Mouse (Mus musculus) lung, adult 18-20 months (tissue): Measurements from ENCODE around the gene Veph1.
"Not testable (repeated sequence)": the region's sequence is repeated elsewhere in the genome, so short reads cannot be mapped to it uniquely, and the experiment has no call there.

Source experiments
- DNase-seq, 2 experiments: peaks; one replicate each; pipeline ENCODE4 v3.0.0; 2022; ENCODE audit warnings: mixed read lengths in 2 of 2

Veph1 gene

DNA sequence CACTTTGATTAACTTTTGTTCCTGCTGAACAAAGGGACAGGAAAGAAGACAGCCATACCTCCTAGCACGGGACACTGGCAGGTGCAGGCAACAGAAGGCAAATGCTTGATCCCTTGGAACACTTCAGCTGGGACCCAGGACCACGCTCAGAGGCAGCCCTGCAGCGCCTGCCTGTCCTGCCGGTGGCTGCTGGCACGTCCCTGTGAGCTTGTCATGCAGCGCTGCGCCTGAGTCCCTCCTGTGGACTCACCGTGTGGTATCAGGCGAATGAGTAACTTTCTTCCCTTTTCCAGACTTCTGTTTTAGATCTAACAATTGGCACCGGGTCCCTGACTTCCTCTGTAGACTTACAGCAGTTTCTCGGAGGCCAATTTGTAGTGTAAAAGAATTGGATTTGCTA lies at the start of gene Veph1:
TSS of gene Veph1 (minus strand) at position 293 of the 400 bp plus-strand sequence.
- no peak for DNase-seq

DNA sequence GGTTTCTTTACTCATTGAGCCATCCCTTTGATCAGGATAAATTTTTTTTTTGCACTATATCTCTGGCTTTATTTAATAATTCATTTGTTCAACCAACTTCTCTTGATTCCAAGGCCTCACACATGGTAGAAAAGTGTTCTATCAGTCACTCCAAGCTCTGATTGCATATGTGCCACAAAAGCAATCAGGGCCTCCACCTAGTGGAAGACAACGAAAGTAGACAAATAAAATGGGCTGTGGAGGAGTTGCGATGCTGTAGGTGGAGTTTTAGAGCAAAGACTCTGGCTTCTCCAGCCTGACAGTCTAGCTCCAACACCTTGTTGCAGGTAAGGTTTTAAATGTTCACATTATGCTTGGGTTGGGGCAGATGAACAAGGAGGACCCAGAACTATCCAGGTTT lies 44.1 kb upstream of the Veph1 start:
- no peak for DNase-seq

DNA sequence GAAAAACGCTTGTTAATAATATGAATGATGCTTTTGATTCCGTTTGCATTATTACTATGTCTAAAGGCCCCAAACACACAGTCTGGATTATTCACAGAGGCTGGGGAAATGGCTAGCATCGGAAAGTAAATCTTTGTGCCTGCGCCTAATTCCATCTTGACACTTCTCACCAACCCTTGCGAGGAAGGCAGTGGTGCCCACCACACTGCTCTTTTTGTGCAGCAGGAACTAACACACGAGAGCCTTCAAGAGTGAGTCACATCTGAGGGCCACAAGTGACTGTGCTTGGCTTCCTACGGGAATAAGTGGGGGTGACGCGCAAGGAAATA lies 35.7 kb upstream of the Veph1 start:
- DNase-seq: no peak

DNA sequence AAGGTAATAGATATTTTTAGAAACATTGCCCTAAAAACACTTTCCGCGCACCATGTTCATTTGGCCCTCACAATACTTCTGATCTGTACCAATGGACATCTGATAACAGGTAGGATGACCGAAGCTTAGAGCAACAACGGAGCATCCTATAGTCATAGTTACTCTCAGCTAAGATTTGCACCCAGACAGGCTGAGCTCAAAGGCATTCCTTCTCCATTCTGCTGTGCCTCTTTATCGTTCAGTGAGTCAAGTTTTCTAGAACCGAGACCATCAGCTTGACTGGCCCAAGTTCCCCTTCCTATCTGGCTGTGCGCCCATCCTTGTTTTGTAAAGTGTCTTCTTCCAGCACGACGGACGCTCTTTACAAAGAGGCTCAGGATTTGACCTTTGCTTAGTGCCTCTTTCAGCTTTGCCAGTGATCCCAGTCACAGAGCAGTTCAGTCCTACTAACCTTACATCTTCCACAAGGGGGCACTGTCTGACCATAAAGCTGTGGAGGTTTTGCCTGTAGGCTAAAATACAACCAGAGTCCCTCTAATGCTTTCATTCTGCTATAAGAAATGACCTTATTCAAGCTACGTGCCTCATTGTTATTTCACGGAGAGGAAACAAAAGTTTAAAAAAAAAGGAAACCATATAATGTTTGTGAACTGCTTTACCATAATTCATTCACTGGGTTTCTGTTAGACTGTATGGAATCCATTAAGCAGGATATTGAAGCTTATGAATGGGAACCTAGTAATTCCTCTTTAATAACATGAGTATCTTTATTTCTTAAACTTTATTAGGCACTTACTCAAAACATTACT lies 35.2 kb upstream of the Veph1 start:
- peak; percentile 36 to 58 for DNase-seq

DNA sequence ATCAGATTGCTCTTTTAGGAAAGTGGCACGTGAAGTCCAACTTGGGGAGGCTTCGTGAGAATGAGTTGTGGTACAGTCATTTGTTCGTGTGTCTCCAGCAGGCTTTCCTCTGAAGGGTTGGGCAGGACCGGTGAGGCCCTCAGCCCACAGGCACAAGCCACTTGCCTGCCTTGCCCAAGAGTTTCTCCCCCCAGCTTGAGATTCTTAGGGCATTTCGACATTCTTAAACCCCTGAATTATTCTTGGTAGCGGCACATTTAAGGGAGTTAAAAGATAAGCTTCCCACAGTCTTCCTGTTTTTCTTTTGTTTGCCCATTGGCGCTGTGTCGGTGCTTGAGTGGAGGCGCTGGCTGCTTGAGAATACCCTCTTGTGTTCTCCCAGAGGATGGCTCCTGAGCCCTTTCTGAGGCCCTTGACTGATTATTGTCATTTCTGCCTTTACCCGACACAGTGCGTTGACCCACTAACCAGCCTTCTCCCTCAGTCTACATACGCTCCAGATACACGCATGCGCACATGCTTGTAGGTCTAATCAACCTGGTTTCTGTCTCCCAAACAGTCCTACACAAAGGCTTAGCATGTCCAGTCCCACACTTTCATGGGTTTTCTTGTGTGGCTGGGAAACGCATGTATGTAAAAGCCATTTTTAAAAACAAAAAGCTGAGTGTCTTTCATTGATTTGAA lies 34.4 kb upstream of the Veph1 start:
- peak; percentile 68 to 74 for DNase-seq

DNA sequence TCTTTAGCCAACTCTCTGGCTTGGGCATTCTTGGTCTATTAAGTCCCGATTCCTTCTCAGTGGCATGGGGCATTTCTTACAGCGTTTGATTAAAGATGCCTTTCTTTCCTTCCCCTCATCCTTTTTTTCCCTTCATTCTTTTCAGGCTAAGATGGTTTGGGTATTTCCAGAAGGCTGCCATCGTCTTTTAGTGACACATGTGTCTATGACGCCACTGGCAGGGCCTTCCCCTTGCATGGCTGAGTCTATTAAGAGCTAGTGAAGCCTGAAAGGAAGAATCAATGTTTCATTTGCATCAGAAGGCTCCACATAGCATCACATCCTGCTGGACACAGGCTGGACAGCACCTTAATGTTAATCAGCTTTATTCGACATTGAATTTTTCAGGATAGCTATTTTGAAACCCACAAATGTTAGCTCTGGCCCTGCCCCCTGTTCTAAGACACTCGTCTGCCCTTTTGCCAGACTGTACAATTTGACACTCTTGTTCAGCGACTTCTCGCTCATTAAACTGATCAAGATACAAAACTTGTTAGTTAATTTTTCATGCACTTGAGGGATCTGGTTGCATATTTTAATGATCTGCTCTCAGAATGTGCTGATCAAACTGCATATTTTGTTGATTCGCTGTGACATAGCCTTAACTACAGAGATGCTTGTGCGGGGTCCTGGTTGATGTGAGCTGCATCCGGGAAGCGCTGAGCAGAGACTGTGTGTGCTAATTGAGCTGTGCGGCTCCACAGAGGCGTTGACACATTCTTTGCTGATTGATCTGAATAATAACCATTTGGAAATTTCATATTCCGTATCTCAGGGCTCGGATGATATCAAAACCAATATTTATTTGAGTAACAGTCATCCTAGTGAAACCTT lies 29.6 kb upstream of the Veph1 start:
- DNase-seq: no peak

DNA sequence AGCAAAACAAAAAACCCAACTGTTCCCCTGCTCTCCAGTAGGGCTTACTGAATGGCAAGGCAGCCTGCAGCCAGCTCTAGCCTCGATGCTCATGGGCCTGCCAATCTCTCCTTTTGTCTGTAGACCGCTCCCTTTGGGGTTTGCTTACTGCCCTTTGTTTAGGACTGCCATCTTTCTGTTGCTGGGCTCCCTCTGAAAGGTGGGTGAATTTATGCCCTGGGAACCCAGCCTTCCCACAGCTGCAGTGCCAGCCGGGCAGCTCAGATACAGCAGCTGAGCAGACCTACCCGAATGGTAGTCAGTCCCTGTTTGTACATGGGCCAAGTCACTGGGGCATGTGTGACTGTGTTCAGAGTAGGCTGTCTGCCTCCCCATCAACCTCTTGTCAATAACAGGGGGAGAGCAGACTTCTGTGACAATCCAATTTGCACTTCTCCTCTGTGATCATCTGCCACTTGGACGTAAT lies 28.9 kb upstream of the Veph1 start:
- no peak for DNase-seq

DNA sequence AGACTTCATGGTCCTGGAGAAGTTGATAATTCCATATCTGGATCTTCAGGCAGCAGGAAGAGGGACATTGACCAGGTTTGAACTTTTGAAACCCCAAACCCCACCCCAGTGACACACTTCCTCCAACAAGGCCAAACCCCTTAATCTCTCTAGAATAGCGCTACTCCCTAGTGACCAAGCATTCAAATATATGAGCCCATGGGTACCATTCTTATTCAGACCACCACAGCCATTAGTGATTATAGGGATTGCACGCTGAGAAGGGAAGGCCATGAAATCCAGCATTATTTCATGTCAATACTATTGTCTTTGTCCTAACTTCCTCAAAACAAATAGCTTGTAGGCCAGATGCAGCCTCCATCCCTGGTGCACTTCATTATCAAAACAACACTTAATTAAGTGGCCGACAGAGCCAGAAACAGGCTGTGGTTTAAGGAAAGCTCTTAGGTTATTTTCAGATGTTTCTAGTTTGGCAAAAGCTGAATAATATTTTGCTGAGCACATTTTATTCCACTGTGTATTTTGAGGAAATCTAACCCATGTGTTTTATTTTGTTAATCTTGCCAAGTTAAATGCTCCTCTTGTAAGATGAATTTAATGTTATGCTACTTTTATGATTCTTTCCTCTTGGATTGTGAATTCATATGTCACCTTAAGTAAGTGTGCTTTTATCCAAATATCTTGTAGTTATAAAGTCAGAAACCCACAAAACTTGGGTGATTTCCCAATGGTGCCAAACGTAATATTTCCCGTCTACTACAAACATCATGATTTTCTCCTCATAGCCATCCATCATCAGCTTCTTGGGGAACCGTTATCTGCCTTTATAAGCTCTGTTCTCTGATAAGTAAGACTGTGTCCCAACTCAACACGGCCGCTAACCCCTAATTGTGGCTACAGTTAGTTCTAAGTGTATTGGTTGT lies 18.4 kb upstream of the Veph1 start:
- no peak for DNase-seq

DNA sequence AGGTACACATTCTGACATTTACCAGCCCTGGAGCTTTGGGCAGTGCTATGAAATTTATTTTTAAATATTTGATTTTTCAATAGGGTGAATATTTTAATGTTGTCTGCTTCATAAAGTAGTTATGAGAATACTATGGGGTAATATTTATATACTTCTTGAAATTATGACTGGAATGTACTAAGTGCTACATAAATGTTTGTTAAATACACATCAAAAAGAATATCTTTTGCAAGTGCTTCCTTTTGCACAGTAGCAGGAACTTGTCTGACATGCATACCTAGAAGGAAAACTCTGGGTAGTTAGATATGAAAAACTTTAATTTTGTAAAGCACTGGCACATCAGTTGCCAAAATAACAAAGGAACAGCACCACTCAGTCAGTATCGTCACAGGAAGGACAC lies 13.9 kb upstream of the Veph1 start:
- no peak for DNase-seq

DNA sequence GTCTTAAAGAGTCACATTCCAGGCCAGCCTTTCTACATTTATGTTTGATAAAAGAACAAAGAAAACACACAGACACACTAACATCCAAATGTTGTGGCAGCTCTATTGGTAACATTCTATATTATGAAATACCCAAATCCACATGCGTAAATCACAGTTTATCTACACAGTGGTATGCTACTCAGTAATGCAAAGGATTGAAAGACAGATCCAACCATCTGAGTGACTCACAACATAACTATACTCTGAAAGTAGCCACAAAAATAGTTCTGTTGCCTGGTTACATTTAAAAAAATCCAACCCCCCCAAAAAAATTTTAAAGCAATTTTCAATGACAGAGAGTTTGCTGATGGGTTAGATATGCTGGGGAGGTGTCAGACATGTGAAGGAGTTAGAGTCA lies 12.9 kb upstream of the Veph1 start:
- no peak for DNase-seq

DNA sequence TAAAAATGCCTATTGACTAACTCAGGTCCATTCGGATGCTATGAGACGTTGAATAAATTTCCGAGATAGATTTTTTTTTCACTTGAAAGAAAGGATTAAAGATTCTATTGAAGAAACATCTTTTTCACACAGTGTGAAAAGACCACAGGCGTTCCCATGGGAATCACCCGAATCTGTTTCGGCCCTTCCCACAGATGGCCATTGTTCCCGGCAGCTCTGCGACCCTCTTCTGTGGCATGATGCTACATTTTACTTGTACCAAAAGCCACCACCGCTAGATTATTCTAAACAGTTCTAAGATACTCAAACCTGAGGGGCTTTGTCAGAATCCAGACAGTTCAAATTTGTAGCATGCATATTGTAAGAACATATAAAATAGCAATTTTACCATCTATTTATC lies 1.4 kb downstream of the Veph1 start:
- no peak for DNase-seq

DNA sequence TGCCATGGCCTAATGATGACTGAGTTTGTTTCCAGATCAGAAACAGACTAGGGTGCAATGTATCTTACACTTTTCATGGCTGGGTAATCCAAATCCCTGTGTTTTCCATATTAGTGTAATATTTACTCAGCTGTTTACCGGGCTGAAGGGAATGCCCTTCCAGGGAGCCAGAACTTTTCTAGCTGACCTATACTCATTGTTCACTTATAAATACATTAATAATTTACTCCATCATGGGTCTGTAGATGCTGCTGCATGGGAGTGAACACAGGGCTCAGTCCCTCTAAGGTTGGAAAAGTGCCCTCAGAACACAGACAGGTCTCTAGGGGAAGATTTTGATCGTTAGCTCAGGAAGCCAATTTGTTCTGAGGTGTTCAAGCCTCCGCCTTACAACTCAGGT lies 1.9 kb downstream of the Veph1 start:
- DNase-seq: no peak

DNA sequence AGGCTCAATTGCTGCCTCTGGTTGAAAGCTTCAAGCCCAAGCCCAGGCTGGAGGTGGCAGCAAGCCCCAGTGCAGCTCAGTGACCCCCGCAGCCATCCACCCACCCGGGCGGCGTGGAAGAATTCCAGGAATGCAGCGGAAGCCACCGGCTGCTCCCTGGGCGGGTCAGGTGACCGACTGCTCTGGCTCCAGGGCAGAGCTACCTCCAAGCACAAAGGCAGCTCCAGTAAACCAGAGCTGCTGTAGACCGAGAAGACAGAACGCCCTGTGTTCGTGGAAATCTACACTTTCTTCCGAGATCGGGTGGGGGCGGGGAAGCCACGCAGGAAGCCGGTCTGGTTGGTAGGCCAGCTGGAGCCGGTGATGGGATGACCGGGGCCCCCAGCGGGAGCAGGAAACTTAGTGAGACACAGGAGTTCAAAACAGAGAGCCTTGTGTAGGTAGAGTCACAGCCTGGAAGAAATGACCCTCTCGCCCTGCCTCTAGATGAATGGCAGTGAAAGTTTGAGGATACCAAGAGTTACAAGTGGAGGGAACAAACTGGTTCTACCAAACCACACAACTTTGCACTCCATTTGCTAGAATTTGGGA lies 4.2 kb downstream of the Veph1 start:
- DNase-seq: peak; percentile 49 to 57

DNA sequence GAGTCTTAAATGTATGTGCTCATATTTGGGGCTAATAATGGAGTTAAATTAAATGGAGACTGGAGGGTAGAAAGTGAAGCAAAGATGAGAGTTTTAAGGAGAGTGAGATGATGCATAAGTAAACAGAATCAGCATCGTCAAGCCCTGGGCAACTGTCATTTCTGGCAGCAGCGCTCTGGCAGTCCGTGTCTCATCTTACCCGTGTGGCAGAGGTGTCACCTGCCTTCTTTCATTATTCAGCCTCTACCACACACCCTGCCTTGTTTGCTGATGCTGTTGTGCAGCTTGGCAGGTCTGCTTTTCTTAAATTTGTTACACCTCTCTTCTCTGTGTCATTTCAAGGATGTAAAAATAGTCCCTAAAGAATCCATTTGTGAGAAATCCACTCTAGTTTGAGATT lies 33.4 kb downstream of the Veph1 start:
- no peak for DNase-seq

DNA sequence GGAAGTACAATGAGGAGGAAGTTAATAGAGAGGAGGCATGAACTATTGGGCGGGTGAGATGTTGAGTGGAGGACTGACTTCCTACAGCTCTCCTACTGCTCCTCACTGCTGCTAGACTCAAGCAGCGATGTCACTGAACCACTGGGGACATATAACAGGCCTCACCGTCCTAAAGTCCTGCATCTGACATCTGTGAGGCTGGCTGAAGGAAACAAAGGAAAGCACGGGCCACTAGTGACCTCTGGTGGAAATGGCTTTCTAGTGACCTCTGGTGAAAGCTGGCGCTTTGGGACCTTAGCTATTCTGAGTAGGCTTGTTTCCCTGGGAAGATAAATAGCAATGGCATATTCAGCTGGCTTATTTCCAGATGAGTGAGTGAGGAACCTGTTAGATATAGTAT lies 34.3 kb downstream of the Veph1 start:
- peak in 1 of 2 experiments; percentile 23 for DNase-seq

DNA sequence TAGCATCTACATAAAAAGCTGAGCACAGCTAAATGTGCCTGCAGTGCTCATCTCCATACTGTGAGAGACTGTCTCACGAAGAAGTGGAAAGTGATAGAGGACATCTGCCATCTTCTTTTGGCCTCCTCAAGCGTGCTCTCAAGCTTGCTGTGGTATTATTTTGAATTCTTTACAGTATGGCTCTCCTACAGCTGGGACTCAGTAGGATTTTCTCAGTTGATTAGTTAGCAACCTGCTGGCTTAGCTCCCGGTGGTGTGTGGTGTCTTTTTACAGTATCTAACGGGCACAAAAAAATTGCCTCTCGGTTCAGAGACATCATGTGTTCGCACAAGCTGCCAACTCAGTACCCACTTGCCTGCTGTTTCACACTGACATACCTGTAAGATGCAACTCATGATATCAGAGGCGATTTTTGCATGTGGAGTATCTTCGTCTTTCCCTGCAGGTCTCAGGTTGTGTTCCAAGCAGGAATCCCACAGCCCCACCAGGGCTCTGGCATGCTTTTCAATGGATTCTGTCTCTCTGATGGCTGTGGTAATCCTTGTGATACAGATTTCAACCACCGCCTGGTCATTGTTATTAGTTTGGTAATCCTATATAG lies 42.0 kb downstream of the Veph1 start:
- no peak for DNase-seq

DNA sequence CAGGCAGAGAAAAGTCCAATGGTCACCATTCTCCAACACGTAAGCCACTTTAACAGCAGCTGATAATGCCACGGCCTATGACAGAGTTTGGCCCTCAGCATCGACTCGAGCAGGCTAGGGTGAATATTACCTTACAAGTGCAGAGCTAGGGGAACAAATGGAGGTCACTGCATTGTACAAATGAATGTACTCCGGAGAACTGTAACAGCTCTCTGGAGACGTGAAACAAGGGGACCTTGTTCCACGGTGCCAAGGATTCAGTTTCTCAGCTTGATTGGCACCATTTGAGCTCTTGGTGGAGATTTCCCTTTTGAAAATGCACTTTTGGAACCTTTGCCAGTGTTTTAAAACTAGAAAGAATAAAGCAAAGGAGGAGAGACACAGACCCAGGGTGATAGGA lies 44.8 kb downstream of the Veph1 start:
- no peak for DNase-seq

DNA sequence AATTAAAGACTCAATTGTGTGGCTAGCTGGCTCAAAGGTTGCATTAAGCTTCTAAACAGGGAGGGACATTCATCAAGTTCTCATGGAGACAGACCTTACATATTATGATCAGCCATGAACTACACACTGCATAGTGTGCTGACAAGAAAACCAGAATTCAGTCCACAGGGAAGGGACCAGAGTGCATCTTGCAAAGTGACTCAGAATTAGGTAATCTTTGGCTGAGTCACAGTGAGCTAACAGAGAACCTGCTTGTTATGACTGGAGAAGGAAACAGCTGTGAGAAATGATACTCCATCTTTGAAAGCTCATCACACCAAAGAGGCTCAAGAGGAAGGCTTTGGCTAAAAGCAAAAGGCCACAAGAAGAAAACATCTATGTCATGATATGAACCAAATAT lies 56.2 kb downstream of the Veph1 start:
- no peak for DNase-seq

DNA sequence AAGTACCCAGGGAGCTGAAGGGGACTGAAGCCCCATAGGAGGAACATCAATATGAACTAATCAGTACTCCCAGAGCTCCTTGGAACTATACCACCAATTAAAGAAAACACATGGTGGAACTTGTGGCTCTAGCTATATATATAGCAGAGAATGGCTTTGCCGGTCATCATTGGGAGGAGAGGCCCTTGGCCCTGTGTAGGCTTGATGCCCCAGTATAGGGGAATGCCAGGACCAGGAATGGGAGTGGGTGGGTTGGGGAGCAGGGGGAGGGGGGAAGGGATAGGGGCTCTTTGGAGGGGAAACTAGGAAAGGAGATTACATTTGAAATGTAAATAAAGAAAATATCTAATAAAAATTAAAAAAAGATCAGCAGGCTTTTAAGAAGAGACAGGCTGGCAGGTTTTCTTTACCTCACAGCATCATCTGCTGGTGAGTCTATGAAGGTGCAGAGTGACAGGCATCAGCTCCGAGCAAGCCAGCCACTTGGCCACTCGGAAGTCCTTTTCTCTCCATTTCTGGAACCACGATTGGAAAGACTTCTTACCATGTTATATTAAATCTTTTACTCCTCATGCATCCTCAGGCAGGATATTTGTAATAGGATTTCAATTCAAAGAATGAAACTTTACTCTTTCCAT lies 60.3 kb downstream of the Veph1 start:
- not testable (repeated sequence) for DNase-seq

DNA sequence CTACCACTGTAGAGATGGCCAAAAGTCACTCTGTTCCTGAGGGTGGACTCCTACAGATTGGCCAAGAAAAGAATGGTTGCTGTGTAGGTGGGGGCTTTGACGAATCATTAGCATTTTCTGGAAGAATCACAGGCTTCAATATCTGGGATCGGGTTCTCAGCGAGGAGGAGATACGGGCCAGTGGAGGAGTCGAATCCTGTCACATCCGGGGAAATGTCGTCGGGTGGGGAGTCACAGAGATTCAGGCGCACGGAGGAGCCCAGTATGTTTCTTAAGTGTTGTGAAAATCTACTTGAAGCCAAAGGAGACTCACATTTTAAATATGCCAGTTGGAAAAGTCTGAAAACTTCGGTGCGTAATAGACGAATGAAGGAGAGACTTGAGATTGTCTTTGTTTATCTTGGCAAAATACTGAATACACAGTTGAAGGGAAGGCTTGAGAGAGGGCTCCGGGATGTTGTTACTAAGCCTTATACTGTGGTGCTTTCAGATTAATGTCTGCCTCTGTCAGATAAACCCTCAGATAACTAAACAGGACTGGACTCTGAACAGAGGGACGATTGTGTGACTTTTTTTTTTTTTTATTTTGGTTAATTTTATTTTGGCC lies 71.6 kb downstream of the Veph1 start:
- DNase-seq: no peak

DNA sequence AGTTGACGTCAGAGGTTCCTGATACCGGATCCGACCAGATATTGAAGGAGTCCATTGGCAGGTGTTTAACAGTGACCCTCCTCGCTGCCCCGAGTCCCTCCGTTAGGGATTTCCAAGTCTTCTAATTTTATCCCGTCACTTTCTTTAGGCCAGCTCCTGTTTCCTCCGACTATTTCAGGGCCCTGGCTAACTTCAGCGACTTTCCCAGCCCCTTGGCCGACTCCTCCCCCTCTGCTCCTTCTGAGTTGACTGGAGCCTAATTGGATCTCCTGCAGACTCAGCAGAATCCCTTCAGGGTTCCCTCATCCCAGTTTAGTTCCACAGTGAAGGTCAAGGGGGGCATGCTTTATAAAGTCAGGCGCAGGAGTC lies 75.4 kb downstream of the Veph1 start:
- DNase-seq: no peak
